Mouse (Mus musculus) left cerebral cortex, adult 11 months (tissue): ENCODE measurements around the gene Gm47289.

Experiments used
- DNase-seq: peaks from one replicate; pipeline ENCODE4 v3.0.0; 2022; ENCODE audit warnings: low spot score

Gene Gm47289

DNA sequence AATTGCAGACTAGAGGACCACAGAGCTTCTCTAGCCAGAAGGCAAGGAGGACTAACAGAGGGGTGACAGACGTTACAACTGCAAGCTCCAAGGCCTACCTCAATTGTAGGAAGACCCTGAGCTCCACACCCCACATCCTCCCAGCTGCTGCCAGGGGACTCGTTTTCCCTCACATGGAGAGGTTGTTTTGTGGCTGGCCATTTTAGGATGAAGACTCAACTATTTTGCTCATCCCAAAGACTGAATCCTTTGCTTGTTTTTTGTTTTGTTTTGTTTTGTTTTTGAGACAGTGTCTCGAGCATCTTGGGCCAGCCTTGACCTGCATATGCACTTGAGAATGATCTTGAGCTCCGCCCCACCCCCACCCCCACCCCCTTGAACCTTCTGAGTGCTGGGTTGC lies at the start of gene Gm47289:
Gene Gm47289, plus strand, starts transcription at position 301 of the 400 bp plus-strand sequence.
- DNase-seq = no peak

DNA sequence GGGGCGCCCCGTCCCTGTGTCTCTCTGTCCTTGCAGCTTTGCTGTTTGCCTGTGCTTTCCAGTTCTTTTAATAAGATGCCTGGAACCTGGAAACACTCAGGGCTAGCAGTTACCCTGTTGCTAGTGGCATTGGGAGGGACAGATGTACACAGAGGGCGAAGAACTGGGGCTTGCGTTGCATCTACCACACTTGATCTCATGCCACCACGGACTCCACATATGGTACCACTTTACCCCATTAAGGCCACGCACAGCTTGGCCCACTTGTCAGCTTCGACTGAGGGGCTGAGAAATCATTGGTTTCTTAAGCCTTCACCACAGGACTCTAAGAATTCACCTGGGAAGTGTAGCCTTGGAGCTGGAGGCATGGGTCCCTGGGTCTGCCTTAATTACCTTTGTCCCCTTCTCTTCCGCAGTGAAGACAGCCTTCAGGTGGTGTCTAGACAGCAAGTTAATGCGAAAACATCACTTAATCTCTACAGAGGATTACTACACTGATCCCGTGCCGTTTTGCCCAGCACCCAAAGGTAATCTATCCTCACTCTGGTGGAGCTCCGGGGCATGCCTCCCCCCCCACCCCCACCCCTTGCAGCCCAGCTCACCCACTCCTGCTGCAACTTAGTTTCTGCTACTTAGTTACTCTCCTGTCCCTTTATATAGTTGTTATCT lies 49.1 kb upstream of the Gm47289 start:
- DNase-seq = no peak

DNA sequence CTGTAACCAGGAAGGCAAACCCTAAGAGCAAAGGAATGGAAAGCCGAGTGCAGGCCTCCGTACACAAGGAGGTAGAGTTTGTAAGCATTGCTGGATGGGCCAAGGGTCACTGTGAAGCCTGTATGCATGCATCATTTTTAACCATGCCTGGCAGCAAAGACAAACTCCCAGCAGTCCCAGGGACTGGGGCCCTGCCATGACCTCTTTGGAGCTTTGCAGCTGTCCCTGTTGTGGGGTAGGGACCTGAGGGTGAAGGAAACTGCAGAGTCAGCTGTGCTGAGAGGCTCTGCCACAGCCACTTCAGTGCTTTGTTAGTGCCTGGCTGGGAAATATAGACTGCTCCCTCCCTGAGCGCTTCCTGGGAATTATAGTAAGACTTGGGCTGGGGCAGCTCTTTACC lies 48.3 kb upstream of the Gm47289 start:
- no peak for DNase-seq

DNA sequence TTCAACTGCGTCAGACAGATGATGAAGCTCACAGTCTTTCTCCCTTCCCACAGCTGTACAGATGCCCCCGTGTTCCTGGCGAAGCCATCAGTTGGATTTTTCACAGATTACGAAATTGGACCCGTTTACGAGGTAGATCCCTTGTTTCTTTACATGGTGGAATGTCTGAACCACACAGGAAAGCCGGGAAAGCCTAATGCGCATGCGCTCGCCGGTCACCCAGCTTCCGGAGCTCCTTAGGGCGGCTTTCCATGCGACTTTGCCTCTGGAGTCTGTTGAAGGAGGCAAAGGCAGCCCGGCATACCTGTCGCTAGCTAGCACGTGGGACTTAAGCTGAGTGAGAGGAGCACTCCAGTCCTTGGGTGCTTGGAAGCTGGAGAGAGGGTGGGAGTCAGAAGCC lies 44.0 kb upstream of the Gm47289 start:
- no peak for DNase-seq

DNA sequence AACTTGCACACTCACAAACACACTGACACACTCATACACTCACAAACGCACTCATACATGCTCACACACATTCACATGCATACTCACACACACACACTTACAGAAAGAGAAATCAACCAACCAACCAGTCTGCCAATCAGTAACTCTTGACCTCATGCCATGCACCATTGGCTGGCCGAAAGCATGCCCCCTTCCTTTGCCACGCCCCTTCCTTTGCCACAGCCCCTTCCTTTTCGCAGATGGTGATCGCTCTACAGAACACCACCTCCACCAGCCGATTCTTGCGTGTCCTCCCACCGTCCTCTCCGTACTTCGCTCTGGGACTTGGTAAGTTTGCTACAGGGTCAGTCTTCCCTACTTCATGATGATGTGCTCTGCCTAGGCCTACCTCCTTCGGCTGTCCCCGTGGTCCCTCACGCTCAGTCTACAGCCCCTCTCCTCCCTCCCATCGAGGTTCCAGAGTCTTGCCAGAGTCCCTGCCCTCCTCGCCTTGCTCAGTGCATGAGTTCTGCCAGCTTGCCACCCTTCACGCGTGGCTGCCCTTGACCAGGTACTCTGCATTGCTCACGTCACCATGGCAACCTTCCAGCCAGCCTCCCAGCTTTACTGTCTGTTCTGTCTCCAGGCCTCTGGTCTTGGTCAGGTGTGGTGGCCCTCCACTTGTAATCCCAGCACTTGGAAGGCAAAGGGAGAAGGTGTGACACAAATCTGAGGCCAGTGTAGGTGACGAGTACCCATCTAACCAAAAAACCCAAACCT lies 39.4 kb upstream of the Gm47289 start:
- DNase-seq = no peak

DNA sequence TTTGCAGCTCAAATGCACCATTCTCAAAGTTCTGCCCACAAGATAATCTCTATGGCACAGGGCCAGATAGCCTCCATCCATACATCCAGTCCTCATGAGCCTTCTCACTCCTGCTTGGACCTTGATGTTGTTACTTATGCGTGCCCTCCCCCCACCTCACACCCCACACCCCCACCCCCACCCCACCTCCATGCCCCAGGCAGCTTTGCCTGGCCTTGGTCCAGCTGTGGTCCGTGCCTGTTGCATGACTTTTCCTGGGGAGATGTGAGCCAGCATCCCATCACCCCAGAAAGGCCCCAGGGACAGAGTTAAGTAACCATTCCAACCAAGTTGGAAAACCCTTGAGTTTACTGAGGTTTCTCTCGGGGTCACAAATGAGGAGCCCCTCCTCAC lies 38.8 kb upstream of the Gm47289 start:
- no peak for DNase-seq

DNA sequence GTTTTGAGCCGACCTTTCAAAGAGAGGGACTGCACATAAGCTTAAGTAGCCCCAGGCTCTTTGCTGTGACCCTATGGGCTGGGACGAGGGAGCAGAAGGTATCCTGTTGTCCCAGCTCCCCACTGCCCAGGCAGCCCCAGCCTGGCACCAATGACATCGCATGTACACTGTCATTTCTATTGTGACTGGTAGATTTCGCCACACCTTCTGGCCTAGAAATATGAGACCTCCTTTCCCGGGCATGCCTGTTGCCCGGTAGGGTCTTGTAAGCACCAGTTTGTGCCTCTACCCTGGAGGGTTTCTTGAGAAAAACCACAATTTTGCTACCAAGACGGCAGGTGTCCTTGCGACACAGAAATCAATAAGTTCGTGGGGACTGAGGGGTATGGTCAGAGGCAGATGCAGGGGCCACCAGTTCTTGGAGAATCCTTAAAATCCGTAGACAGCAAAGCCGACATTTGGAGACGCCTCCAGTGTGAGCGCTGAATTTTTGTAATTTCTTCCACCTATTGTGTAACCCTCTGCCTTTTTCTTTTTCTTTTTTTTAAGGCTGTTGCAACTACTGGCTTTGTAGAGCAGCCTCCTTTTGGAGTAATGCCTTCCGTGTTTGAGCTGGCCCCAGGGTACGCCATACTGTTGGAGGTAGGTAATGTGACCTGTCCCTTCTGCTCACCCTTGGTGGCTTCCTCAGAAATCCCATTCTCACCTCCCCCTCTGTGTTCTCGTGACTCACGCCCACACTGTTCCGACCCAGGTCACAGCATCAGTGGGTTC lies 36.2 kb upstream of the Gm47289 start:
- no peak for DNase-seq

DNA sequence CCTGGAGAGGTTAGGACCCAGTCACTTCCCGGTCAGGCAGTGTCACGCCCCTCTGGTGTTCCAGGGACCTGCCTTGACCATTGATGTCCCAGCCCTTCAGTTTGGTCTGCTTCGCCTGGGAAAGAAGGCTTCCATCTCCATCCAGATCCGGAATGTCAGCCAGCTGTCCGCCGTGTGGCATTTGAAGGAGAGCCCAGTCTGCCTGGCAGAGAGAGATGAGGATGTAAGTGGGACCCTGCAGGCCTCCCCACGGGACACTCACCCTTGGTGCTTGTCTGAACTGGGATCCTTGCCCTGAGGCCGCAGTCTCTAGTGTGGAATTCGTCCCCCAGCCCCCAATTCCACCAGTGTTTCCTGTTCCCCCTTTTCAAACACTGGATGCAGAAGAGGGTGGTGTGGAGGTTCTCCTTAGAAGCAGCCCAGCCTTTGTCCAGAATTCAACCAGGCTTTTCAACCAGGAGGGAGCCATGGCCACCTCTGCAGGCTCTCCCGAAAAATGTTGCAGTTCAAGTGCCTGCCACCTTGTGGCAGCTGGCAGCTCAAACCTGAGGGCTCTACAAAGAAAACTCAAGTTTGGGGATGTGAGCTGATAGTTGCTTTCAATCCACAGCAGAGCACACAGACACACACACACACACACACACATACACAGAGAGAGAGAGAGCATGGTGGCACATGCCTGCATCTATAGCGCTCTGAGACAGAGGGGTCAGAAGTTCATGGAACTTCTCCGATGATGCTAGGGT lies 30.4 kb upstream of the Gm47289 start:
- DNase-seq = no peak

DNA sequence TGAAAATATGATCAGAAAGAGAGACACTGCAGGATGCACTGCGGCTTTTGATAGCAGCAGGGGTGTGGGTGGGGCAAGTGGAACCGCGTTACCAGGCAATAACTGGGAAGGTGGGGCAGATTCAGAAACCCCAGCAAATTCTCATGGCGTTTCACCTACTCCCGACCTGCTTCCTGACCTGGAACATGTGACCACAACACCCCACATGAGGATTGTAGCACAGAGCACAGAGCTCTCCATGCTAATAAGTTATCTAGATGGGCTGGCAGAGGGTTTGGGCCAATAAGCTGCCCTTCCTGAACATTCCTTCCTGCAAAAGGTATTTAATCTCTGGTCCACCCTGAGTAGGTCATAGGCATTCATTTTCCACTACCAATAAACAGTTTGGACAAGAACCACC lies 28.3 kb upstream of the Gm47289 start:
- DNase-seq = no peak

DNA sequence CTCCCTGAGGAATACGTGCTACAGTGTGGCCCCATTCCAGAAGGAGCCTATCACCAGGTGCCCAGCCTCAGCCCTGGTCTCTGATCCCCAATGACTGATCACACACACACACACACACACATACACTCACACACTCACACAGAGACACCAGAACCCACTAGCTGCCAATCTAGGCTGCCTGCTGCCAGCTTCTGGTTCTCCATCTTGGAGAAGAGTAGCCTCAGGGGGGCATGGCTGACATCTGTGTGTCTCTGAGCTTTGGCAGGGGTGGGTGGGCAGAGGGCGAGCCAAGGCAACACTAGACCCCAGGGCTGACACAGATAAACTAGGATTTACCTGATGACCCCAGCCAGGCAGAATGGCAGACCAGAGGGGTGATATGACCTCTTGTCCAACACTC lies 20.1 kb upstream of the Gm47289 start:
- no peak for DNase-seq

DNA sequence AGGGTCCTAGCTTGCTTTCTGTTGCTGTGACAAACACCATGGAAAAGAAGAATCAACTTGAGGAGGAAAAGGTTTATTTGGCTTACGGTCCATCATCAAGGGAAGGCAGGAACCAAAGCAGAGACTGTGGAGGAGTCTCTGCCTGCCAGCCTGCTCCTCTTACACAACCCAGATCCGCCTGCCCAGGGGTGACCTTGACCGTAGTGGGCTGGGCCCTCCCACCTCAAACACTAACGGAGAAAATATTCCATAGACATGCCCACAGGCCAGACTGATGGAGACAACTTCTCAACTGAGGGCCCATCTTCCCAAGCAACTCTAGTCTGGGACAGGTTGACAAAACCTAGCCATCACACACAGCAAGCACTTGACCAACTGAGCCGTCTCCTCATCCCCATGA lies 16.9 kb upstream of the Gm47289 start:
- no peak for DNase-seq

DNA sequence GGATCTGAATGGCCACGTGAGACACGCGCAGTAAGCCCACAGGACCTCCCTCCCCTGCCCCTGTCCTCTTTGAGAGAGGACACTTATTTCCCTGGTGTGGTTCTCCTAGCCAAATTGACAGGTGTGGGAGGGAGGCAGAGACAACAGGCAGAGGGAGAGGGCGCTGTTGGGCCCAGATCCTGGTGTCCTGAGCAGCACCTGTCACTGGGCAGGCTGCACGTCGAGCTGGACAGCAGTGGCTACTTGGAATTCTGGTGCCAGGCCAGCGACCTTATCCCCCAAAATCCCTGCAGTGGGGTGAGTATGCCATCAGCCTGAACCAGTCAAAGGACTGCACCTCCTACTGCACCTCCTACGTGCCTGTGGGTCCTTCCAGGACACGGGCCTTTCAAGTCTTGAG lies 15.6 kb upstream of the Gm47289 start:
- DNase-seq = no peak

DNA sequence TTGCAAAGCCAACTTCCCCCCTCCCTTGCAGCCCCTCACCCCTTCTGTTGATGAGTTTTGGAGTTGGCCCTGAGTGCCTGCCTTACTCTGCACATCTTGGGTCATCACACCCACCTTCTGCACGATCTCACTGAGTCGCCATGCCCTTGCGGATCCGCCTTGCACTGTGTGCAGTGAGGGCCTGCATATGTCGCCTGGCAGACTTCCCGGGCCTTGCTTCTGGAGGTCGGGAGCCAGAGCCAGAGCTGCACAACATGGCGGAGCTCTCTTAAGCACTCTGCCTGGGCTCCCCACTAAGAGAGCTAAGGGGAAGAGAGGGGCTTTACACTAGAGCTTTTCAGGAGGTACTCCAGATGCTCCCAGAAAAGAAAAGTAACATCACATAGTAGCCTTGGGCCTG lies 14.3 kb upstream of the Gm47289 start:
- no peak for DNase-seq

DNA sequence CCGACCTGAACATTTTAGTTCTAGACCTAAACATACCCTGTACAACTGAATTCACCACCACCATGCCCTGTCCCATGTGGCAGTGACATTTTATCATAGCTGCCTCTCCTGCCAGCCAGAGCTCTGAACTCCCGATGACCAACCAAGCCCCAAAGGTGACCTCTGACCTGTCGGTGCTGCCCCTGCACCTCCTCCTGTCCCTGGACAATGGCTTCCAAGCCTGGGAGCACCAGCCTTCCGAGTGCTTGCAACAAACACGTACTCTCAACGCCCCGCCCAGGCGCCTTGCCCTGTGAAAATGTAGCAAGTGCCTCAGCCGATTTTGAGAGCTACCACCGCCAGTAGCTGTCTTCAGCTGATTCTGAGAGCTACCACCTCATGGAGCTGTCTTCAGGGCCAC lies 13.8 kb upstream of the Gm47289 start:
- no peak for DNase-seq

DNA sequence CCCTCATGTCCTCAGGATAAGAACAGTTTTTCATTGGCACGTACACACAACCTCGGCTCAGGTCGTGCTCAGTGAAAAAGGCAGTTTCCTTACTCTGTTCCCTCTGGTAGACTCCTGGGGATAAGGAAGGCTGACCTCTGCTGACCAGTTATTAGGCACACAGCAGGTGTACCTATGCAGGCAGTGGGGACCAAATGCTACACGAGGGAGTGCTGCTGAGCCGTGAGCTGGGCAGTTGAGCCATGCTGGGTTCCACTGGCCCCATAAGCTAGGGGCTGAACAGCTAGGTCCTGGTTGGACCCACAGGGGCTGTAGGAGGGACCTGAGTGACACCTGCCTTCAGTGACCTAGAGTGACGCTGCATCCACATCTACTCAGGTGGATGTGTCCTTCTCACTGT lies 13.3 kb upstream of the Gm47289 start:
- DNase-seq = no peak

DNA sequence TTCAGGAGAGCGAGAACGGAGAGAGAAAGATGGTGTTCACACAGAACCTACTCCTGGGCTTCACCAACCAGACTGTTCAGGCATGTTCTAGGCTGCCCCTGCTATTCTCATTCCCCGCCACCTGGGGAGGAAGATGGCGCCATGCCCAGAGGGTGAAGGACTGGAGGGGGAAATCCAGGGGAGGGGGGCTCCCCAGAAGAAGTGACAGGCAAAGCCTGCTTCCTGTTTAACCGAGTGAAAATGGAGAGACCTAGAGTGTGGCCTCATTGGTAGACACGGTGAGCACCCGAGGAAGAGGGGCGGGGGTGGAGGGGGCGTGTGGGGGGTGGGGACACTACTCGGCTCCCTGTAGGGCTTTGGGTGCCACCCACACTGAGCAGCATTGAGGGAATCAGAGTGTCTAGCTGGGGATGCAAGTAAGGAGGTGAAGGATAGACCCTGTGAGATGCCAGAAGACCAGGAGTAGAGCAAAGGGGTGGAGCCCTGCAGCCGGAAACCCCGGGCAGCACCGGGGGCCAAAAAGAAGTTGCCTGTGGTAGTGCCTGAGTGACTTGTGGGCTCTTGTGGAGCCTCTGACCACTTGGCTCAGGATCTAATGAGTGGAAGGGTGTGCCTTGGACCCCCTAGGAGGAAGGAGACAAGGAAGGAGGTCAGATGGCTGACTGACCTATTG lies 12.7 kb upstream of the Gm47289 start:
- DNase-seq = no peak

DNA sequence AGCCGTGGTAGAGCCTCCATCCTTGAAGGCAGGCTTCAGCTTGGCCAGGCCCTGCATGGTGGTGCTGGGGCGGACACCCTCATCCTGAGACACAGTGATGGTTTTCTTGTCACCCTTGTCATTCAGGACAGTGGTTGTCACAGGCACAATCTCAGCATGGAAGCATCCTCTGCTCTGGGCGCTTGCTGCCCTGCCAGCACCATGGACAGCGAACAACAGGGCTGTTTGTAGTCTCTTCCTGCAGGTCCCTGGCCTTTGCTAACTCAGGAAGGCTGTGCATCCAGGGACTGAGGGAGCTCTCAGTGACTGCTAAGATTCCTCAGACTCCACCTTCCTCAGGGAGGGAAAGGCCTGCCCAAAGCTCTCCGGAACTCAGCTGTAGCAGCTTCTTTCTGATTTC lies 9.4 kb upstream of the Gm47289 start:
- no peak for DNase-seq

DNA sequence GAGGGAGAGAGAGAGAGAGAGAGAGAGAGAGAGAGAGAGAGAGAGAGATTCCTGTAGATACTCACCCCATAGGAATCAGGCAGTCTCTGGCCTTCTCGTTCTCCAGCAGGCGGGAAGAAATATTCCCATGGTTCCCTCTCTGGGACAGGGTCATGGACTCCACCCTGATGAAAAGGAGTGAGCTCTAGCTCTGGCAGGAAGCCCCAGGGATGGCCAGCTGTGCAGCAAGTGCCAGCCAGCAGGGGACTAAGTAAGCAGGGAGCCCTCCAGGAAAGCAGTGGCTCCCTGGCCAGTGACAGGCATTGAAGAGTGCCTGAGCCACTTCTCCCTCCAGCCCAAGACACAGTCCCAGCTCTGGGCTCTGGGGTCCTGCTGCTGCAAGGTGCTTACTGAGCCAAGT lies 7.2 kb upstream of the Gm47289 start:
- DNase-seq = no peak

DNA sequence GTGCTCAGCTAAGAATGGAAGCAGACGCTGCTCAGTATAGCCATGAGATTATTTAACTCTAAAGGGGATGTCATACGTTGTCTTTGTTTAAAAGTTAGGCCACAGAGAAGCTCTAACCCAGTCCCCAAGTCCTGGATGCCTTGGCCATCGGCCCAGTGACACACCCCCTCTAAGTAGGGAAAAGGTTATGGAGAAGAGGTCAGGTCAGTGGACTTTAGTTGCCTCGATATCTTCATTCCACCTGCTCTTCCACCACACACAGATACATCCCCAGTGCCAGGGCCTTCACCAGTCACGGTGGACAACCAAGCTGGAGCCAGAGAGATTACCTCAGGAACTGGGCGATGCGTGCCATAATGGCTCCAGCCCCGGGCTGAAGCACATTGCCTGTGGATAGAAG lies 3.5 kb upstream of the Gm47289 start:
- no peak for DNase-seq

DNA sequence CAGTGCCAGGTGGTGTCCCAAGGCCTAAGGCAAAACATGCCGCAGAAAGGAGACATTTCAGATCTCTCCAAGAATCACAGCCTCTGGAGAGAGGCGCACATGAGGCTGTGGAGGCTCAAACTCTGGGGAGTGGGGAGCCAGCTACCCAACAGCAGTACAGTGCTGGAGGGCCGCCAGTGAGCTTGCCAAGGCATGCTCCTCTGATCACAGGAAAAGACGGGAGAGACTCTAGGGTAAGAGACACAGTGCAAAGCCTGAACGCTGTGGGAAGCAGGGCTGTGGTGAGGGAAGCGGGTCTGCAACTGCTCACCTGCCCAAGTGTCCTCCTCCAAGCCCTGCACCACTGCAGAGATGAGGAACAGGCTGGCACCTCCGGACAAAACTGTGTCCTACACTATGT lies 3.1 kb upstream of the Gm47289 start:
- no peak for DNase-seq

DNA sequence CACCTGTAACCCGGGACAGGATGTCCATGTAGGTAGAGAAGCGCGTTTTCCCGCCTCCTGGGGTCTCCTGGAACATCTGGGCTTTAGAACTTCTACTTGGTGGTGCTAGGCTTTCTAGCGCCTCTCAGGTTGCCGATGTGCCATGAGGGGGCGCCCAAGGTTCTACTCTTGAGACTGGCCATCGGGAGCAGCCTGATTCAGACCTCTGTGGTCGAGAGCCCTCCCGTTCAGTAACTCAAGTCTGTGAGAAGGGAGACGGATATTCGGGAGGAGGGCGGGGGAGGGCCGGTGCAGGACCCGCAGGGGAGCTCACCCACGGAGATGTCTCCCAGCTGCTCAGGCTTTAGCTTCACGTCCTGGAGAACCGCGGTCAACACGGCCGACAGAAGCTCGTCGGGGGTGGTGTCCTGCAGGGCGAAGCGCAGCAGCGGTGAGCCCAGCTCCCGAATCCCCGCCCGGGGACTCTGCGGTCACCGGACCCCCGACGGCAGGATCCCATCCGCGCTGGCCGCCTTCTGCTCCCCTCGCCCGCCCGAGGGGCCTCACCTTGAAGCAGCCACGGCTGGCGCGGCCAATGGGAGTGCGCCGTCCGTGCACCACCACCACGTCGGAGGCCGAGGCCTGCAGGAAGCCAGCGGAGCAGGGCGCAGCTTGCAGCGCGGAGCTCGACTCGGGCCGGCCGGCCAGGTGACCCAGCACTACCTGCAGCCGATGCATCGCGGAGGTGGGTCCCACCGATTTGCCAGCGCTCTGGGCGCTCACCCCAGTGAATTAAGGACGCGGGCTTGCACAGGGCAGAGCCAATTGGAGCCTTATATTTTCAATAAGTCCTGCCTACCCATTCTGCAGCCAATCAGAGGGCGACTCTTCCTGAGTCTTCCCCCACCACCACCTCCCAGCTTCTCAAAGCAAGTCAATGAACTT lies 2.4 kb upstream of the Gm47289 start, which contains the start of gene Acaa1b:
Gene Acaa1b, minus strand, starts transcription at position 816 of the 924 bp plus-strand sequence.
- peak; percentile 24 for DNase-seq
